Mouse (Mus musculus) urinary bladder, postnatal 36 days (tissue): Measurements from ENCODE around the gene Cebpz.

Experiments
- DNase-seq, 2 experiments: peaks; one replicate each; pipeline ENCODE4 v3.0.0; 2022; ENCODE audit warnings: low spot score in 2 of 2, mixed read lengths in 1 of 2

Gene Cebpz

GRCm38 (mm10) chr17:78936466-78937228, at the start of gene Cebpz, which contains the start of gene Ndufaf7:
Cebpz (minus strand) TSS chr17:78937066.
Ndufaf7 (plus strand) TSS chr17:78937136.
- DNase-seq = peak; percentile 96 to 97

GRCm38 (mm10) chr17:78983736-78984135, 46.9 kb upstream of the Cebpz start:
- DNase-seq = no peak

GRCm38 (mm10) chr17:78983166-78983565, 46.3 kb upstream of the Cebpz start:
- no peak for DNase-seq

GRCm38 (mm10) chr17:78968500-78968899, 31.6 kb upstream of the Cebpz start:
- DNase-seq = no peak

GRCm38 (mm10) chr17:78966092-78966883, 29.4 kb upstream of the Cebpz start:
- no peak for DNase-seq

- no peak for DNase-seq
Observed at GRCm38 (mm10) chr17:78964387-78964786, 27.5 kb upstream of the Cebpz start.

GRCm38 (mm10) chr17:78959473-78959872, 22.6 kb upstream of the Cebpz start:
- no peak for DNase-seq

- no peak for DNase-seq
Observed at GRCm38 (mm10) chr17:78953240-78953639, 16.4 kb upstream of the Cebpz start.

- DNase-seq = no peak
Observed at GRCm38 (mm10) chr17:78952070-78952469, 15.2 kb upstream of the Cebpz start.

GRCm38 (mm10) chr17:78951225-78951624, 14.4 kb upstream of the Cebpz start:
- no peak for DNase-seq

GRCm38 (mm10) chr17:78942579-78942978, 5.7 kb upstream of the Cebpz start:
- DNase-seq = no peak

GRCm38 (mm10) chr17:78938927-78939326, 2.1 kb upstream of the Cebpz start:
- DNase-seq = no peak

- no peak for DNase-seq
Observed at GRCm38 (mm10) chr17:78937229-78937853, 475 bp upstream of the Cebpz start.

GRCm38 (mm10) chr17:78935857-78936256, 1.0 kb downstream of the Cebpz start:
- no peak for DNase-seq

- no peak for DNase-seq
Observed at GRCm38 (mm10) chr17:78917696-78918095, 19.2 kb downstream of the Cebpz start.

GRCm38 (mm10) chr17:78916899-78917298, 20.0 kb downstream of the Cebpz start:
- no peak for DNase-seq

- peak; percentile 84 to 85 for DNase-seq
Observed at GRCm38 (mm10) chr17:78916369-78916813, 20.5 kb downstream of the Cebpz start, which contains the start of gene Cebpzos. Cebpzos (plus strand) TSS chr17:78916500.

GRCm38 (mm10) chr17:78915772-78916171, 21.1 kb downstream of the Cebpz start:
- no peak for DNase-seq

- no peak for DNase-seq
Observed at GRCm38 (mm10) chr17:78913921-78914320, 22.9 kb downstream of the Cebpz start.

- no peak for DNase-seq
Observed at GRCm38 (mm10) chr17:78912861-78913281, 24.0 kb downstream of the Cebpz start.

- no peak for DNase-seq
Observed at GRCm38 (mm10) chr17:78909374-78909773, 27.5 kb downstream of the Cebpz start.

GRCm38 (mm10) chr17:78906892-78907291, 30.0 kb downstream of the Cebpz start, which contains the start of gene Sult6b1:
Sult6b1 (minus strand) TSS chr17:78906992.
- no peak for DNase-seq
